Mouse (Mus musculus) spleen, postnatal 14 days (tissue): ENCODE results near the gene Tenm4.

Experiments used
- DNase-seq, 2 experiments: peaks; one replicate each; pipeline ENCODE4 v3.0.0; 2021 to 2022; ENCODE audit warnings: low spot score in 2 of 2

Tenm4 gene

GRCm38 (mm10) chr7:96807281-96808058, 636.4 kb downstream of the Tenm4 start:
- no peak for DNase-seq

- DNase-seq: no peak
Observed at GRCm38 (mm10) chr7:96808059-96808646, 637.1 kb downstream of the Tenm4 start.

DNA sequence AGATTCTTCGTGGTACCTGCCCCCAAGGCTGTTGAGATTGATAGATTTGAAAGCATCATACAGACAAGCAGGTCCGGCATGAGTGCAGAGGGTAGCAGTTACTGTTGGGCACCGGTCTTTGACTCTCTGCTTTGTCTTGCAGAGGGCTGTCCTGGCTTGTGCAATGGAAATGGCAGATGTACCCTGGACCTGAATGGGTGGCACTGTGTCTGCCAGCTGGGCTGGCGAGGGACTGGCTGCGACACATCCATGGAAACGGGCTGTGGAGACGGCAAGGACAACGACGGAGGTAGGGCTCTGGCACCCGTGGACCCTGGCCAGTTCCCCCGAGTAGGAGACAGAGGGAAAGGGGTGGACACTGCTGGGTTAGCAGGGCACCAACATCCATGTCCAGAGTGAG, 640.6 kb downstream of the Tenm4 start:
- DNase-seq: no peak

DNA sequence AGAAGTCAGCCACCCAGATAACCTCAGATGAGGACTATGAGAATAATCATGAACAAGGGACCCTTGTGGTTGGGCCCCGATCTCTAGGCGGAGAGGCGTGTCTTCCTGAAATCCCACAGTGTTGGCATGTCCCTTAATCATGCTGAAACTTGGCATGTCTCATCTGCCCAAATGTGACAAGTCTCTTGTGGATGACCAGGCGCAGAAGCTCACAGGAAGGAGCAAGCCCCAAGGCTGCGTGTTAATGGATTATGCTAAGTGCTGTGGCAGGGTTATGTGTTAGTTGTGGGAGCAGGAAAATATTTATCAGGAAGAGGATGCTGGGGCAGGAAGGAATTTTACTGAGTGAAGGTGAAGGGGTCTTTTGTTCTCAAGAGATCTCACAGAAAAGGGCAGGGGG, 642.0 kb downstream of the Tenm4 start:
- DNase-seq: no peak

GRCm38 (mm10) chr7:96813497-96814400, 642.7 kb downstream of the Tenm4 start:
- no peak for DNase-seq

DNA sequence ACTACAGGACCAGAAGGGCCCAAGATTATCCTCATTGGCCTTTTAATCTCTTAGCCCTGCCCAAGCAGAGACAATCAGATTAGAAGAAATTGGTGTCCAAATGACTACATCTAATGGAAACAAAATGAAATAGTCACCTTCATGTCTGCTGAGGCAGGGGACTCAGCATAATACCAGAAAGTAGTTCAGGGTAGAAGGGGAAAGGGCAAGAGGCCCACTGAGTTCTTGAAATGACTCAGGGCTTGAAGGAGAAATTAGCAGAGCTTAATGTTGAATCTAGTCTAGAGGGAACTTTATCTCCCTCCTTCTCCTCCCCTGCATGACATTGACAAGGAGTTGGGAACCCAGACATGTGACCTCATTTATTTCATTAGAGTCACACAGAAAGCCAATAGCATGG, 643.5 kb downstream of the Tenm4 start:
- no peak for DNase-seq

GRCm38 (mm10) chr7:96817030-96817674, 646.1 kb downstream of the Tenm4 start:
- no peak for DNase-seq

- DNase-seq: no peak
Observed at GRCm38 (mm10) chr7:96818236-96818916, 647.3 kb downstream of the Tenm4 start.

GRCm38 (mm10) chr7:96819538-96819937, 648.5 kb downstream of the Tenm4 start:
- DNase-seq: no peak

GRCm38 (mm10) chr7:96820343-96820742, 649.3 kb downstream of the Tenm4 start:
- no peak for DNase-seq

GRCm38 (mm10) chr7:96826101-96826500, 655.1 kb downstream of the Tenm4 start:
- DNase-seq: no peak

- DNase-seq: no peak
Observed at GRCm38 (mm10) chr7:96826672-96827071, 655.6 kb downstream of the Tenm4 start.

DNA sequence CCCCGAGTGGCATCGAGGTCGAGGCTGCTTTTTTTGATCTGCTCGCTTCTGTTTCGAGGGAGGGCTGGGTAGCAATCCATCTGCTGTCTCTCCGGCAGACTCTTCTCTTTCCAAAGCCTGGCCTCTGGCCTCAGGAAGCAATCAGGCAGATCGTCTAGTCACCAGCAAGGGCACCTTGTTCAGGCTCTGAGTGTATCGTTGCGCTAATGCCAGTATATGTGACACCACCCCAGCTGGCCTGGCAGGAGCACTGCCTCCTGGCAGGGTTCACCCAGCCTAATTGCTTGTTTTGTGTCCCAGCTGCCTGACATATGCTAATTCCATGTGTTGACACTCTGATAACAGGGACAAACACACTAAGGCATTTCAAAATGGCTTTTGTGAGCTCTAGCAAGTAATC, 661.5 kb downstream of the Tenm4 start:
- no peak for DNase-seq

DNA sequence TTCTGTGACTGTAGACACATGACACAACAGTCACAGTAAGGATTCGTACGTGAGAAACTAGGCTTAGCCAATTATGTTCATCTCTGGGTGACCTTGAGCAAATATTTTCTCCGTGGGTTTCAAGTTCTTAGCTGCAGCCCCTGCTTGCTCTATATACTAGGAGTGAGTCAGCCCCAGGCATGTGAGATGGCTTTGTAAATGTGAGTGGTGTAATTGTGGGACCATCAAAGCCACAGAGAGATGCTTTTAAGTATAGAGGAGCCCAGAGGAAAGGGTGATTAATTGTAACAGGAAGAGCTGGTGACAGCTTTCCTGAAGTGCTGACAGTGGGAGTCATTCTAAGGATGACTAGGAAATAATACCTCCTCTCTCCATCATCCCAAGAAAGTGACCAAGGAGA, 662.0 kb downstream of the Tenm4 start:
- DNase-seq: no peak

- no peak for DNase-seq
Observed at GRCm38 (mm10) chr7:96834681-96835289, 663.7 kb downstream of the Tenm4 start.

GRCm38 (mm10) chr7:96835313-96835712, 664.3 kb downstream of the Tenm4 start:
- DNase-seq: no peak

GRCm38 (mm10) chr7:96838271-96838841, 667.3 kb downstream of the Tenm4 start:
- DNase-seq: no peak

DNA sequence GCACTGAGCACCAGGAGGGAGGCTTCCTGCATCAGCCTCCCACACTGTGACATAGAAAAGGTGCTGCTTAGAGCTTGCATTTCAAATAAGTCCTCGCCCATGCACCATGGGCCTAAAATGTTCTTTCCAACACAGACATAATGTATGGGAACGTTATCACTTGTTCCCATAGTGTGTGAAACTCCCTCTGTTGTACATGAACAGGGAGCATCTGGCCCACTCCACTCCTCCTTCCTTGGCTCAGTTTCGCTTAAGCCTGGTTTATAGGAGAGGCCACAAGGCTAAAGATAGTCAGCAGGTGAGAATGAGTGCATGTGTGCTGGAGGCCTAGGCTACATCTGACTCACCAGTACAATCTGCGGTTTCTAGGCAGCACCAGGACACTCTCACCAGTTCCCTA, 667.9 kb downstream of the Tenm4 start:
- no peak for DNase-seq

DNA sequence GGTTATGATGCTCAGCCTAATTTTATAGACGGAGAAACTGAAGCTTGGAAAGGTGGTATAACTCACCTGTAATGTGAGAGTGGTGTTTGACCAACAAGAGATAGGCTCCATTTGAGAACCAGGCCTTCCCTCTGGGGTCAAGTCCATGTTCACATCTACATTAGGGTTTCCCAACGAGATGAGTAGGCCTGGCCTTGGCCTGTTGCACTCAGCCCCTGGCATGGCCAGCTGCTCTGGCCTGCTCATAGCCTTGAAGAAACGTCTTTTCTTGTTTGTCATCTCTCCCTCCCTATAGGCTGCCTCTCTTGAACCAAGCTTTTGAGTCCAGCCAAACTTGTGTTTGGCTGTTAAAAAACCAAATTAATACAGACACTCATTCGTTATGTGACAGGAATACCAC, 668.5 kb downstream of the Tenm4 start:
- no peak for DNase-seq

GRCm38 (mm10) chr7:96842477-96843255, 671.6 kb downstream of the Tenm4 start:
- no peak for DNase-seq
